In the genomic region with DNA sequence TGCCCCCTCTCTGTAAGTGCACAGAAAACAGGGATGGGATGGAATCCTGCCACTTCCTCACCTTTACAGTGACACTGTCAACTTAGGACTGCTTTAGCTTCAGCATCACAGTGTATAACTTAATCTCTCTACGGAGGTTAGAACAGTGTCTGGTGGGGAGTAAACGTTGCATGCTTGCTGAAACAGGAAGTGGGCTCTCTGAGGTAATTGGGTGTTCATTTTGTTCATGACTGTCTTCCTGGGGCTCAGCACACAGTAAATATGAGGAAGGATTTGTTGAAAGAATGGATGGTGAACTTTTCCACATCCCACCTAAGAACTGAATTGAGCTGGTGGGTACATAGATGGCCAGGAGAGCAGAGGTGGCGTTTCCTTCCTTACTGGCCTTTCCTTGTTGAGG, we compare ENCODE assay signal across 1 mouse cellular context.
TF ChIP-seq lines count a peak whose summit lies in the region.

No protein-coding gene starts in this region.

TF ChIP-seq in MEL, 35 proteins besides CTCF, POLR2A, EP300 and RAD21:
- TF ChIP-seq MAFK (IDR thresholded peaks at IDR 0.05; ENCODE audit: borderline replicate concordance, low read depth, low read length), result no peak
- no peak for TF ChIP-seq GABPA (IDR thresholded peaks at IDR 0.05; ENCODE audit: low read depth, low read length)
- TF ChIP-seq ELF1 (IDR thresholded peaks at IDR 0.05; ENCODE audit: low read depth, low read length), result no peak
- TF ChIP-seq MXI1 (IDR thresholded peaks at IDR 0.05; ENCODE audit: low read depth, low read length), result no peak
- no peak for TF ChIP-seq JUND (IDR thresholded peaks at IDR 0.05; ENCODE audit: low read depth, low read length)
